Mouse (Mus musculus): ENCODE measurements around the gene Cand2. TPM values are rescaled to one million over a fixed set of nuclear protein-coding genes. Genes with fewer than 3 reads are reported as not detected.

Gene Cand2
- polyA plus RNA-seq, 1 experiment from 2014 or later = 3.3 TPM

DNA sequence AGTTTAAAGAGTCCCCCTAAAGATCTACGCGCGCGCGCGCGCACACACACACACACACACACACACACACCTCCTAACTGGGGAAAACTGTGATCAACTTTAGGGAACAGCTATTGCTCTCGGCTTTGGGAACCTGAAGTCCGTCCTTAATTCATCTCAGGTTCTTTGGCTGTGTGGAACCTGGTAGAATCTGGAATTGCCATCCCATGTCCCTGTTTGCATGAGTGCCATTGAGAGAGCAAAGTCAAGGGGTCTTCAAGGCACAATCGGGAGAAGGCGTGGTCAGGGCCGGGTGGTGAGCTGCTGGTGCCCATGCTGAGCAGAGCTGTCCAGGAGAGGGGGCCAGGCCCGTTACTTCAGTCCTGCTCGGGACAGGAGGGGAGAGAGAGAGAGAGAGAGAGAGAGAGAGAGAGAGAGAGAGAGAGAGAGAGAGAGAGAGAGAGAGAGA, 348 bp upstream of the Cand2 start:
- no peak overlapping the region for H3K27ac ChIP-seq
- peaks cover 35% of the 10 kb centered on the region for H3K4me1 ChIP-seq (replicated peaks)
- H3K9ac ChIP-seq = peak overlapping the region; percentile 26; the same call in 1 of the 2 replicates
- DNase-seq (peak; percentile 27), ATAC-seq (ENCODE audit: low read depth) (peak; percentile 57; the same call in 1 of the 2 replicates)
- H3K4me2 ChIP-seq = peak overlapping the region; percentile 87
- no peaks in the 10 kb centered on the region for H3K36me3 ChIP-seq
- WGBS (ENCODE audit: insufficient replicate concordance) = 2% methylated on average over 13 of the region's 14 CpGs
- no peaks in the 10 kb centered on the region for H3K27me3 ChIP-seq
- H3K4me3 ChIP-seq (replicated peaks) = peak overlapping the region; percentile 69
- H3K9me3 ChIP-seq (replicated peaks) = no peaks in the 10 kb centered on the region

DNA sequence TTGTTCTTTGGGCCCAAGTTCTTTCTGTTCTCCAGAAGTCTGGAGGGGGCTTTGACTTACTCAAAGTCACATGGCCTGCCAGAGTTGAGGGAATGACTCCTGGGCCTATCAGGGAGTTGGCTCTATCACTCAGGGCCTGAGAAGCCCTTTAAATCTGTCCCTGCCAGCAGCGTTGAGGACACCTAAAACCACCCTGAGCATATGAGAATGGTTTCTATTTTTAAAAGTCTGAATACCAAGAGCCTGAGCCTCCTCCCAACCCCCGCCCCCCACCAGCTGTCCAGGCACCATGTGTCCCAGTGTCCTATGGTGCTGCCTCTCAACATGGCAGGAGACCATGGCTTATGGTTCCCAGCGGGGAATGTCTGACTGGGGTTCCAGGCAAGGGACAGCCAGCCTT, 1.5 kb downstream of the Cand2 start:
- Histone ChIP-seq H3K36me3 (peaks cover 2% of the 10 kb centered on the region; the same call in 1 of the 2 replicates), H3K27ac (no peak overlapping the region), H3K4me2 (peak overlapping the region; percentile 87), H3K4me3 (replicated peaks) (peak overlapping the region; percentile 69), H3K27me3 (no peaks in the 10 kb centered on the region), H3K9me3 (replicated peaks) (no peaks in the 10 kb centered on the region), H3K9ac (peak overlapping the region; percentile 71; the same call in 1 of the 2 replicates), H3K4me1 (replicated peaks) (peaks cover 35% of the 10 kb centered on the region)
- WGBS (ENCODE audit: insufficient replicate concordance) = 57% methylated on average over 3 of the region's 3 CpGs
- no peak for DNase-seq
- ATAC-seq (ENCODE audit: low read depth) = no peak

GRCm38 (mm10) chr6:115776363-115776762, 2.0 kb downstream of the Cand2 start:
- 47% methylated on average over 9 of the region's 9 CpGs for WGBS (ENCODE audit: insufficient replicate concordance)

DNA sequence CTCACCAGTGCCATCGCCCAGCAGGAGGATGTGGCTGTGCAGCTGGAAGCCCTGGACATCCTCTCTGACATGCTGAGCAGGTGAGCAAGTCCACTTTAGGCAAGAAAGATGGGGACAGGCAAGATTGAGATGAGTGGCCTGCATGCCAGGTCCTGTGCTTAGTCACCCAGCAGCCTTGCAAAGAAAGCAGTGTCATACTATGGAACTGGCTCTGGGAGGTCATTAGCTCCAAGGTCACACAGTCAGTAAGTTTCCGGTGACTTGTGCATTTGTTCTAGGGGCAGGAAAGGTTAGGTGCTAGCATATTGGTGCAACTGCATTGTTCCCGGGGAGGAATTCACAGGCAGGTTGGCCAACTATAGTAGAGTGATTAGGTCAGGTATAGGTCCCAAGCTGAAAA, 8.4 kb downstream of the Cand2 start:
- Histone ChIP-seq H3K36me3 (peaks cover 50% of the 10 kb centered on the region), H3K27me3 (no peaks in the 10 kb centered on the region), H3K4me3 (replicated peaks) (no peak overlapping the region), H3K4me2 (no peak overlapping the region), H3K9ac (no peak overlapping the region), H3K4me1 (replicated peaks) (no peaks in the 10 kb centered on the region), H3K9me3 (replicated peaks) (no peaks in the 10 kb centered on the region), H3K27ac (no peak overlapping the region)
- WGBS (ENCODE audit: insufficient replicate concordance) = 73% methylated on average over 3 of the region's 3 CpGs
- DNase-seq = no peak
- no peak for ATAC-seq (ENCODE audit: low read depth)

More at GRCm38 (mm10) chr6:115776363-115776762, 2.0 kb downstream of the Cand2 start:
- ATAC-seq (ENCODE audit: low read depth) (no peak), DNase-seq (no peak)
- peak overlapping the region; percentile 87 for H3K4me2 ChIP-seq
- peaks cover 35% of the 10 kb centered on the region for H3K4me1 ChIP-seq (replicated peaks)
- no peak overlapping the region for H3K27ac ChIP-seq
- no peak overlapping the region for H3K4me3 ChIP-seq (replicated peaks)
- no peak overlapping the region for H3K9ac ChIP-seq
- H3K27me3 ChIP-seq = no peaks in the 10 kb centered on the region
- H3K36me3 ChIP-seq = peaks cover 7% of the 10 kb centered on the region
- H3K9me3 ChIP-seq (replicated peaks) = no peaks in the 10 kb centered on the region

DNA sequence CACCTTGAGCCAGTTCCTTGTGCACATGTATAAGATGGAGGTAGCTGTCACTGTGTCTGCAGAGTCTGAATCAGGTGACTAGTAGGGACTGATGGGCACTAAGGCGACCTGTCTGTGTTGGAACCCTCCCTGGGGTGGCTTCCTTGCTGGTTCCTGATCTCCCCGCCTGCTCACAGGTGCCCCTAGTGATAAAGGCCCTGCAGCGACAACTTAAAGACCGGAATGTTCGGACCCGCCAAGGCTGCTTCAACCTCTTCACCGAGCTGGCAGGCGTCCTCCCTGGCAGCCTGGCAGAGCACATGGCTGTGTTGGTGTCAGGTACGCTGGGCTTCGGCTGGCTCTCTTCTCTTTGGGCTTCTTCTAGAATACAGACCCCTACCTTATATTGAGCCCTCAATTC, 16.7 kb downstream of the Cand2 start:
- ATAC-seq (ENCODE audit: low read depth) (no peak), DNase-seq (no peak)
- 71% methylated on average over 10 of the region's 10 CpGs for WGBS (ENCODE audit: insufficient replicate concordance)
- H3K27me3 ChIP-seq = no peaks in the 10 kb centered on the region
- H3K27ac ChIP-seq = no peak overlapping the region
- no peak overlapping the region for H3K4me2 ChIP-seq
- H3K9me3 ChIP-seq (replicated peaks) = no peaks in the 10 kb centered on the region
- H3K4me1 ChIP-seq (replicated peaks) = no peaks in the 10 kb centered on the region
- H3K4me3 ChIP-seq (replicated peaks) = no peak overlapping the region
- peaks cover 65% of the 10 kb centered on the region for H3K36me3 ChIP-seq
- no peak overlapping the region for H3K9ac ChIP-seq

- no peak overlapping the region for H3K4me2 ChIP-seq
- DNase-seq (no peak), ATAC-seq (ENCODE audit: low read depth) (peak; percentile 30; the same call in 1 of the 2 replicates)
- no peaks in the 10 kb centered on the region for H3K9me3 ChIP-seq (replicated peaks)
- H3K9ac ChIP-seq = no peak overlapping the region
- no peak overlapping the region for H3K4me3 ChIP-seq (replicated peaks)
- no peak overlapping the region for H3K27ac ChIP-seq
- no peaks in the 10 kb centered on the region for H3K27me3 ChIP-seq
- no peaks in the 10 kb centered on the region for H3K4me1 ChIP-seq (replicated peaks)
- H3K36me3 ChIP-seq = peaks cover 60% of the 10 kb centered on the region
- 82% methylated on average over 34 of the region's 34 CpGs for WGBS (ENCODE audit: insufficient replicate concordance)
These were observed 17.7 kb downstream of the Cand2 start for GRCm38 (mm10) chr6:115791842-115792686.

- 83% methylated on average over 21 of the region's 21 CpGs for WGBS (ENCODE audit: insufficient replicate concordance)
These were observed 18.4 kb downstream of the Cand2 start for GRCm38 (mm10) chr6:115792691-115793215.

GRCm38 (mm10) chr6:115801811-115802210, 27.5 kb downstream of the Cand2 start:
- no peak overlapping the region for H3K4me3 ChIP-seq (replicated peaks)
- DNase-seq (no peak), ATAC-seq (ENCODE audit: low read depth) (no peak)
- H3K9me3 ChIP-seq (replicated peaks) = no peaks in the 10 kb centered on the region
- no peak overlapping the region for H3K4me2 ChIP-seq
- no peak overlapping the region for H3K9ac ChIP-seq
- H3K27me3 ChIP-seq = no peaks in the 10 kb centered on the region
- peaks cover 26% of the 10 kb centered on the region for H3K4me1 ChIP-seq (replicated peaks)
- peaks cover 87% of the 10 kb centered on the region for H3K36me3 ChIP-seq
- no peak overlapping the region for H3K27ac ChIP-seq
- 83% methylated on average over 3 of the region's 3 CpGs for WGBS (ENCODE audit: insufficient replicate concordance)

More at GRCm38 (mm10) chr6:115792691-115793215, 18.4 kb downstream of the Cand2 start:
- H3K4me1 ChIP-seq (replicated peaks) = no peaks in the 10 kb centered on the region
- ATAC-seq (ENCODE audit: low read depth) (no peak), DNase-seq (no peak)
- H3K4me2 ChIP-seq = no peak overlapping the region
- H3K36me3 ChIP-seq = peaks cover 65% of the 10 kb centered on the region
- H3K27ac ChIP-seq = no peak overlapping the region
- no peaks in the 10 kb centered on the region for H3K27me3 ChIP-seq
- no peak overlapping the region for H3K4me3 ChIP-seq (replicated peaks)
- H3K9me3 ChIP-seq (replicated peaks) = no peaks in the 10 kb centered on the region
- no peak overlapping the region for H3K9ac ChIP-seq

DNA sequence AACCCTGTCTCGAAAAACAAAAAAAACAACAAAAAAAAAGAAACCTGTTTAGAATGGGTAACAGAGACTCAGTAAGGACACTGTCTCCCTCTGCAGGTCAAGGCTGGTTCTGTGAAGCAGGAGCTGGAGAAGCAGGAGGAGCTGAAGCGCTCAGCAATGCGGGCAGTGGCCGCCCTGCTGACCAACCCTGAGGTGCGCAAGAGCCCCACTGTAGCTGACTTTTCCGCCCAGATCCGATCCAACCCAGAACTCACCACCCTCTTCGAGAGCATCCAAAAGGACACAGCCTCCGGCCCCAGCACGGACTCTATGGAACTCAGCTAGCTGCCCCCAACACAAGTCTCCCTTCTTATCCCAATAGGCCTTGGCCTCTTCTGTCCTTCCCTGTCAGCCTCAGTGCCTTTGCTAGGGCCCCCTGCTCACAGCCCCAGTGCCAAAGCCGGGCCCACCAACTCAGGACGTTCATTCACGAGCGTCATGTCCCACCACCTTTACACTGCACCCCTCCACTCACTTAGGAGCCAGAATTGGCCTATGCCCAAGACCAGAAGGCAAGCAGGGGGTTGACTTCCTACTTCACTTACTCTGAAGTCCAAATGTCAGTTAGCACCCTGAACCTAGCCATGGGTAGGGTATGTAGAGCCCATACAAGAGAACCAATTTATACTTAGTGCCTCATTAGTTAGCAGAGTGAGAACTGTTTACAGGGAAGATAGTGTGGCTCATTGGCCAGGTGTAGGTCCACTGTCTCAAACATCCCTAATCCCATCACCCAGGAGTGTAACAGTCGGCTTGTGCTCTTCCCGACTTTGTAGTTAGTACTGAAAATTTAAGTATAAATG, 29.4 kb downstream of the Cand2 start:
- peak; percentile 41 for DNase-seq
- ATAC-seq (ENCODE audit: low read depth) = peak; percentile 47
- Histone ChIP-seq H3K36me3 (peaks cover 79% of the 10 kb centered on the region), H3K9me3 (replicated peaks) (no peaks in the 10 kb centered on the region), H3K27ac (peak overlapping the region; percentile 61), H3K4me3 (replicated peaks) (no peak overlapping the region), H3K4me2 (no peak overlapping the region), H3K4me1 (replicated peaks) (peaks cover 35% of the 10 kb centered on the region), H3K9ac (no peak overlapping the region), H3K27me3 (no peaks in the 10 kb centered on the region)
- 46% methylated on average over 16 of the region's 16 CpGs for WGBS (ENCODE audit: insufficient replicate concordance)

GRCm38 (mm10) chr6:115804432-115805192, 30.3 kb downstream of the Cand2 start:
- no peaks in the 10 kb centered on the region for H3K9me3 ChIP-seq (replicated peaks)
- no peaks in the 10 kb centered on the region for H3K27me3 ChIP-seq
- WGBS (ENCODE audit: insufficient replicate concordance) = 52% methylated on average over 10 of the region's 10 CpGs
- no peak overlapping the region for H3K4me3 ChIP-seq (replicated peaks)
- H3K4me2 ChIP-seq = no peak overlapping the region
- ATAC-seq (ENCODE audit: low read depth) (no peak), DNase-seq (no peak)
- H3K36me3 ChIP-seq = peaks cover 72% of the 10 kb centered on the region
- H3K9ac ChIP-seq = no peak overlapping the region
- H3K4me1 ChIP-seq (replicated peaks) = peaks cover 40% of the 10 kb centered on the region
- no peak overlapping the region; the same call in 1 of the 2 replicates for H3K27ac ChIP-seq

All from liver, embryonic 13.5 days (tissue).